Mouse (Mus musculus): ENCODE data around the gene Pygm. TPM values are rescaled to one million over a fixed set of nuclear protein-coding genes. Genes with fewer than 3 reads are reported as not detected.
A peak's percentile ranks its signal among the peaks of the same experiment; 100 is the strongest.

The Pygm gene
- 2.3 and 2.7 TPM in 2 replicates for polyA plus RNA-seq (2016; fragmentation: Nextera tagmentation; extraction: Ambion mirVana)

DNA sequence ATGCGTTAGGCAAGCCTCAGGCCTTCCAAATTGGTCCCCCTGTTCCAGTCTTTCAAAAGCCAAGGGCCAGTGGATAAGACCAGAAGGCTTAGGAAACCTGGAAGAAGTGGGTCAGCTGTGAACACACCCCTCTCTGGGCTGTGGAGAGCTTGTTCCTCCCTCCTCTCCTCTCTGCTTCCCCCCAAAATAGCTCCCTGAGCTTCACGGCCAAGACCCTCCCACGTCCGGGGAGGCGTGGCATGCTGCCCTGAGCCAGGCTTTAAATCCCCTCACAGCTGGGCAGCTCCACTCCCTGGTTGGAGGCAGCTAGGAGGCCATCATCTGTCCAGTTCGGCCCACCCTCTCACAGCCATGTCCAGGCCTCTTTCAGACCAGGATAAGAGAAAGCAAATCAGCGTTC lies at the start of gene Pygm:
TSS of gene Pygm (plus strand) at position 272 of the 400 bp plus-strand sequence.
- H3K9me3 ChIP-seq: no peaks in the 10 kb centered on the region
- H3K27ac ChIP-seq (replicated peaks): peak within 1 kb of the TSS; percentile 54
- 7% methylated on average over 7 of the region's 7 CpGs for WGBS
- H3K27me3 ChIP-seq: 0 out of 2 replicates have a peak, but pooled peaks cover 5% of the 10 kb centered on the region
- no peak within 1 kb of the TSS for H3K4me3 ChIP-seq
- peaks cover 2% of the 10 kb centered on the region for H3K36me3 ChIP-seq
- H3K4me2 ChIP-seq (replicated peaks): no peak within 1 kb of the TSS
- peaks cover 14% of the 10 kb centered on the region for H3K4me1 ChIP-seq
- H3K9ac ChIP-seq (replicated peaks): no peak within 1 kb of the TSS; the same call in 1 of the 2 replicates
- ATAC-seq (ENCODE audit: low FRiP score, low read depth): no peak

DNA sequence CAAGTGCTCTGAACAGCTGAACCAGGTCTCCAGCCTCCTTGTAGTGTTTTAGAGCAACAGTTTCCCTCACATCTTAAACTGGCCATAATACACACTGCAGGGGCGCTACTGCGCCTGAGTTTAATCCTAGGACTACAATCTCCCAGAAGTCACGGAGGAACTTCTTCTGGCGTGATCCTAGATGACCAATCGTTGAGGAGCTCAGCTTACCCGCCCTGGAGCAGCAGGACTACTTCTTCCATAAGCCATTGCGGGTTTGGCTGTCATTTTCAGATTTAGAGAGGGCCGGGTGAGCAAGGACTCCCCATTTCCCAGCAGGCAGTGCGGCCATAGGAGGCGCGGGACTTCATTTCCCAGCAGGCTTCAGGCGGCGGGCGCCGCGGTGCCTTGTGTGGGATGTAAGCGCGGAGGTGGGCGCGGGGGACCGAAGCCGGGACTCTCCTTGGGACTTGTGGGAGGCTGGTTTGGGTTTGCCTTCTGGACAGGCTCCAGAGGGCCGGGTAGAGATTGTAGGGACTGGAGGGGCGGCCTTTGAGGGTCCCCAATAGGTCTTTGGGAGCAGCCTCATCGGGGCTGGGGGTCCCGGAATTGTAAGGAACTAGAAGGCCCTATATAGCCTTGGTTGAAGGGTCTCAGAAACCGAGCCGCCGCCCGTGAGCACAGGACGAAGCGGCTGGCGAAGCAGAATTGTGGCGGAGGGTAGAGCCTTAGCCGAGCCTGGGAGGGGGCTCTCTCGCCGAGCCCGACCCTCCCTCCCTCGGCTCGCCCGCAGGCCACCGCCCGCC lies 49.3 kb upstream of the Pygm start, which contains the start of gene Men1:
TSS of gene Men1 (plus strand) at position 307 of the 785 bp plus-strand sequence.
- no peaks in the 10 kb centered on the region for H3K9me3 ChIP-seq
- H3K4me2 ChIP-seq (replicated peaks): peak within 1 kb of the TSS; percentile 98
- H3K27ac ChIP-seq (replicated peaks): peak within 1 kb of the TSS; percentile 65
- peak; percentile 90 for ATAC-seq (ENCODE audit: low FRiP score, low read depth)
- peaks cover 1% of the 10 kb centered on the region for H3K27me3 ChIP-seq
- peak within 1 kb of the TSS; percentile 90 for H3K9ac ChIP-seq (replicated peaks)
- H3K4me3 ChIP-seq: peak within 1 kb of the TSS; percentile 89
- 0% methylated on average over 41 of the region's 43 CpGs for WGBS
- peaks cover 32% of the 10 kb centered on the region for H3K4me1 ChIP-seq
- H3K36me3 ChIP-seq: peaks cover 31% of the 10 kb centered on the region

DNA sequence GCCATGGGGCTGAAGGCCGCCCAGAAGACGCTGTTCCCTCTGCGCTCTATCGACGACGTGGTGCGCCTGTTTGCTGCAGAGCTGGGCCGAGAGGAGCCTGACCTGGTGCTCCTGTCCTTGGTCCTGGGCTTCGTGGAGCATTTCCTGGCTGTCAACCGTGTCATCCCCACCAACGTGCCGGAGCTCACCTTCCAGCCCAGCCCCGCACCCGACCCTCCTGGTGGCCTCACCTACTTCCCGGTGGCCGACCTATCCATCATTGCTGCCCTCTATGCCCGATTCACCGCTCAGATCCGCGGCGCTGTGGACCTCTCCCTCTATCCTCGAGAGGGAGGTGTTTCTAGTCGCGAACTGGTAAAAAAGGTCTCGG lies 48.8 kb upstream of the Pygm start:
- peaks cover 36% of the 10 kb centered on the region for H3K36me3 ChIP-seq
- ATAC-seq (ENCODE audit: low FRiP score, low read depth): peak; percentile 17
- H3K9me3 ChIP-seq: no peaks in the 10 kb centered on the region
- no peaks in the 10 kb centered on the region; the same call in none of the 2 replicates for H3K27me3 ChIP-seq
- peaks cover 37% of the 10 kb centered on the region for H3K4me1 ChIP-seq
- H3K9ac ChIP-seq (replicated peaks): peak overlapping the region; percentile 90
- peak overlapping the region; percentile 65 for H3K27ac ChIP-seq (replicated peaks)
- peak overlapping the region; percentile 98 for H3K4me2 ChIP-seq (replicated peaks)
- under 1% methylated on average over 25 of the region's 25 CpGs for WGBS
- H3K4me3 ChIP-seq: peak overlapping the region; percentile 89

DNA sequence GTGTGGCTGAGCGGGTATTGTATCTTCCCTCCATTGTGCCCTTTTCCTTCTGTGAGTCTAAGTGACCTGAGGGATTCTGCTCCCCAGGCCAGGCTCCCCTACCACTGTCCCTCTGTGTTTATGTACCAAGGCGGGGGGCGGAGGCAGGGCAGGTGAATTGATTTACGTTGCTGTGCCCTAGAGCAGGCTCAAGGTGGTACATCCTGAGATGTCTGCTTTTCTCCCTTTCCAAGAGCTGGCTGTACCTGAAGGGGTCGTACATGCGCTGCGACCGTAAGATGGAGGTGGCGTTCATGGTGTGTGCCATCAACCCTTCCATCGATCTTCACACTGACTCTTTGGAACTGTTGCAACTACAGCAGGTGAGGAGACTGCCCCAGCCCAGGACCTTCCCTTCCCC lies 47.3 kb upstream of the Pygm start:
- no peak for ATAC-seq (ENCODE audit: low FRiP score, low read depth)
- H3K9me3 ChIP-seq: no peaks in the 10 kb centered on the region
- H3K4me3 ChIP-seq: peak overlapping the region; percentile 89
- H3K36me3 ChIP-seq: peaks cover 38% of the 10 kb centered on the region
- H3K27ac ChIP-seq (replicated peaks): no peak overlapping the region
- peaks cover 42% of the 10 kb centered on the region for H3K4me1 ChIP-seq
- WGBS: 95% methylated on average over 10 of the region's 10 CpGs
- H3K27me3 ChIP-seq: no peaks in the 10 kb centered on the region; the same call in 1 of the 2 replicates
- peak overlapping the region; percentile 90 for H3K9ac ChIP-seq (replicated peaks)
- H3K4me2 ChIP-seq (replicated peaks): peak overlapping the region; percentile 98

DNA sequence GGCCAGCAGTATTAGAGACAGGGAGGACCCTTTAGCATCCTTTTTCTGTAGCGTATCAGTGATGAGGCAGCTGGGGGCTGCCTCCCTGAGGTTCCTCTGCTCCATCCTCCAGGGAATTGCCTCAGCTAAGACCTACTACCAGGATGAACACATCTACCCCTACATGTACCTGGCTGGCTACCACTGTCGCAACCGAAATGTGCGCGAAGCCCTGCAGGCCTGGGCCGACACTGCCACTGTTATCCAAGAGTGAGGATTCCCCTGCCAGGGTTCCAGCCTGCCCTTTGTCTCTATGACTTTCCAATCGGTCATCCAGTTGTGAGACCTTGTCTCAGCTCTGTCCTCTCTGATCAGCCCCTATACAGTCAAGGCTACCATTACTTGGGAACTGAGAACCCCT lies 46.0 kb upstream of the Pygm start:
- no peaks in the 10 kb centered on the region for H3K9me3 ChIP-seq
- peaks cover 42% of the 10 kb centered on the region for H3K4me1 ChIP-seq
- no peak overlapping the region for H3K9ac ChIP-seq (replicated peaks)
- H3K27me3 ChIP-seq: no peaks in the 10 kb centered on the region; the same call in 1 of the 2 replicates
- ATAC-seq (ENCODE audit: low FRiP score, low read depth): no peak
- peaks cover 47% of the 10 kb centered on the region for H3K36me3 ChIP-seq
- 94% methylated on average over 7 of the region's 7 CpGs for WGBS
- H3K4me3 ChIP-seq: no peak overlapping the region
- H3K27ac ChIP-seq (replicated peaks): no peak overlapping the region
- H3K4me2 ChIP-seq (replicated peaks): no peak overlapping the region

DNA sequence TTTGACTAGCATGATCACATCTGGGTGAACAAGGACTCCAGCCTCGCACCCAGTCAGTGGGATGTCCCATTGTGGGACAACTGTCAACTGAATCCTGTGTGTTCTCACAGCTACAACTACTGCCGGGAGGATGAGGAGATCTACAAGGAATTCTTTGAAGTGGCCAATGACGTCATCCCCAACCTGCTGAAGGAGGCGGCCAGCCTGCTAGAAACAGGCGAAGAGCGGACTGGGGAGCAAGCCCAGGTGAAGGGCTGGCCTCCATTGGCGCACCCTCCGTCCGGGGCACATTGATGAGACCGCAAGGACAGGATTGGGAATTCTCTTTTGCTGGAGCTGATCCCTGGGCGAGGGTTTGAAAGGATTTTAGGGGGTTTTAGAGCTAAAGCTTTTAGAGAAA lies 45.5 kb upstream of the Pygm start:
- 93% methylated on average over 11 of the region's 11 CpGs for WGBS
- no peak for ATAC-seq (ENCODE audit: low FRiP score, low read depth)
- Histone ChIP-seq H3K36me3 (peaks cover 52% of the 10 kb centered on the region), H3K9me3 (no peaks in the 10 kb centered on the region), H3K9ac (replicated peaks) (no peak overlapping the region), H3K4me1 (peaks cover 42% of the 10 kb centered on the region), H3K27me3 (no peaks in the 10 kb centered on the region; the same call in 1 of the 2 replicates), H3K4me3 (no peak overlapping the region), H3K4me2 (replicated peaks) (no peak overlapping the region), H3K27ac (replicated peaks) (no peak overlapping the region)

DNA sequence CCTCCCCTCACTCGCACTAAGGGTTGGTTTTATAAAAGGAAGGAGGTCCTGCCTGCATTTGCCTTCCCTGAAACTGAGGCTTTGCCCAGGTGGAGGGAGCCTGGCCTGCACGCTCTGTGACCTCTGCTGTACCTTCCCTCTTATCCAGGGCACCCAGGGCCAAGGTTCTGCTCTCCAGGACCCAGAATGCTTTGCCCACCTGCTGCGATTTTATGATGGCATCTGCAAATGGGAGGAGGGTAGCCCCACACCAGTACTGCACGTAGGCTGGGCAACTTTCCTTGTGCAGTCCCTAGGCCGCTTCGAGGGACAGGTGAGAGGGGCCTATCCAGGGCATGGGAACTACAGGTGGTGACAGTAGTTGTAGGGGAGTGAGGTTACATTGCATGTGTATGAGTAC lies 45.0 kb upstream of the Pygm start:
- no peak overlapping the region for H3K4me3 ChIP-seq
- WGBS: 97% methylated on average over 6 of the region's 6 CpGs
- no peak overlapping the region for H3K9ac ChIP-seq (replicated peaks)
- H3K4me1 ChIP-seq: peaks cover 41% of the 10 kb centered on the region
- no peaks in the 10 kb centered on the region for H3K9me3 ChIP-seq
- ATAC-seq (ENCODE audit: low FRiP score, low read depth): no peak
- H3K36me3 ChIP-seq: peaks cover 52% of the 10 kb centered on the region
- H3K27ac ChIP-seq (replicated peaks): no peak overlapping the region
- no peaks in the 10 kb centered on the region; the same call in 1 of the 2 replicates for H3K27me3 ChIP-seq
- H3K4me2 ChIP-seq (replicated peaks): no peak overlapping the region

DNA sequence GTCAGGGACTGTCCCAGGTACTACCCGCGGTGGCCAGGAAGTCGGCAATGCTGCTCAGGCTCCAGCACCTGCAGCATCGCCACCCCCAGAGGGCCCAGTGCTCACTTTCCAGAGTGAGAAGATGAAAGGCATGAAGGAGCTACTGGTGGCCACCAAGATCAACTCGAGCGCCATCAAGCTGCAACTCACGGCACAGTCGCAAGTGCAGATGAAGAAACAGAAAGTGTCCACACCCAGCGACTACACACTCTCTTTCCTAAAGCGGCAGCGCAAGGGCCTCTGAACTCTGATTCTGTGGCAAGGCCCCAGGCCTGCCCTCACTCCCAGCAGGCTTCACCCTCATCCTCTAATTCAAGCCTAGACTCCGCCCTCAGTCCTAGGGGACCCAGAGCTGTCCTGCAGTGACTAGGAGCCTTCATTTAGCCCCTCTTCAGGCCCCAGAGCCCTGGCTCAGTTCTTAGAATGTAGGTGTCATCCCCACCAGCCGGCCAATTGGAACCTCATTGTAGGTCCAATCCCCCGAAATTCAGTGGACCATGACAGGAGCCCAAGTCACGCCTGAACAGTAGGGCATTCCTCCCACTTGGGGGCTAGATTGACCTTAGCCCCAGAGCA lies 44.2 kb upstream of the Pygm start:
- peaks cover 37% of the 10 kb centered on the region for H3K4me1 ChIP-seq

DNA sequence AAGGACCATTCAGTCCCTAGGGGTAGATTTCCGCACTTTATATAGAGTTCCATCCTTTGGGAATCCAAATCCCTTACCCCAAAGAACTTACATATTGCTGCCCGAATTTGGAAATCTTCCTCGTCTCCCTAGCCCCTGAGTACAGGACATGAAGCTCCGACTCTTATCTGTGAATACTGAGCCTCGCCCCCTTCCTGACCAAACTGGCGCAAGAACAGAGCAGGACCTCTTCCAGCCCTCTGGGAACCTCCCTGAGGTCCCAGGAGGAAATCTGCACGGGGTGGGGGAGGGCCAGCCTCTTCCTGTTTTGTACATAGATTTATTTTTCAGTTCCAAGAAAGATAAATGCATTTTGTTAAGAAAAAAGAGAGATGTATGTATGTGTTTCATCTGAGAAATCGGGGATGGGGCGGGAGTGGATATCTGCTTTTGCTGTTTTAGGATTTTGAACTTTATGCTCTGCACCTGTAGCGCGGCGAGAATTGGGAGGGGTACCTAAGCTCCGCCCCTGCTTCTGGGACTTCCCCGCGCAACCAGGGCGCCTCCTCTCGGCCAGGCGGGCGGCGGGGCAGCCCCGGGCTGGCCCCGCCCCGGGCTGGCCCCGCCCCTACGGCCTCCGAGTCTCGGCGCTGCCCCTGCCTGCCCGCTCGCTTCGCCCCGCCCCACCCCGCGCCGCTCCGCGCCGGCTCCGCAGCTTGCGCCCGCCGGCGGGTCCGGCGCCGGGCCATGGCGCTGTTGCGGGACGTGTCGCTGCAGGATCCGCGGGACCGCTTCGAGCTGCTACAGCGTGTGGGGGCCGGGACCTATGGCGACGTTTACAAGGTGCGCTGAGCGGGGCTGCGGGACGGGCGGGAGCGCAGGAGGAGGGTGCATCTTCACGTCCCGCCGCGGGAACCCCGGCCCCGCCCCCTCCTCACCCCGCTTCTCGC lies 43.4 kb upstream of the Pygm start, which contains the start of gene Map4k2:
TSS of gene Map4k2 (plus strand) at position 612 of the 929 bp plus-strand sequence.
- H3K4me1 ChIP-seq: peaks cover 34% of the 10 kb centered on the region

More for the DNA sequence above, 44.2 kb upstream of the Pygm start:
- no peak for ATAC-seq (ENCODE audit: low FRiP score, low read depth)
- H3K27me3 ChIP-seq: no peaks in the 10 kb centered on the region; the same call in 1 of the 2 replicates
- no peak overlapping the region for H3K4me3 ChIP-seq
- H3K4me2 ChIP-seq (replicated peaks): no peak overlapping the region
- no peak overlapping the region for H3K27ac ChIP-seq (replicated peaks)
- WGBS: 65% methylated on average over 15 of the region's 15 CpGs
- H3K36me3 ChIP-seq: peaks cover 53% of the 10 kb centered on the region
- H3K9me3 ChIP-seq: no peaks in the 10 kb centered on the region
- no peak overlapping the region; the same call in 1 of the 2 replicates for H3K9ac ChIP-seq (replicated peaks)

DNA sequence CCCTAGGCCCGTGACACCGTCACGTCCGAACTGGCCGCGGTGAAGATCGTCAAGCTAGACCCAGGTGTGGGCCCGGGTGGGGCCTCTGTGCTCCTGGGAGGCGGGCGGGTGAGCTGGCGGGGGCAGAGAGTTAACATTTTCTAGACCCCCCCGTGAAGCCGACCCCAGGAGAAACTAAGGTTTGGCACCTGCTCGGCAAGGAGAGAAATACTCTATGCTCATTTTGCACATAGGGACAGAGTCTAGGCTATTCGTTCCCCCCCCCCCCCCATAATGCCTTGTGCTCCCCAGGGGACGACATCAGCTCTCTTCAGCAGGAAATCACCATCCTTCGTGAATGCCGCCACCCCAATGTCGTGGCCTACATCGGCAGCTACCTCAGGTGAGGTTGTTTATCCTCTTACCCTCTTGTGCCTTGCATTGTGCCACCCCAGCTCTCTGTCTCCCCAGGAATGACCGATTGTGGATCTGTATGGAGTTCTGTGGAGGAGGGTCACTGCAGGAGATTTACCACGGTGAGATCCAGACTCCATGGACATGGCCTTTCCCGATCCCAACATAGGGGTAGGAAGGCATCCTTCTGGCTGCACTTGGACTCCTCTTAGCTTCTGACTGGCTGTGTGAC lies 42.6 kb upstream of the Pygm start:
- Histone ChIP-seq H3K4me1 (peaks cover 26% of the 10 kb centered on the region), H3K36me3 (peaks cover 69% of the 10 kb centered on the region), H3K27me3 (no peaks in the 10 kb centered on the region; the same call in 1 of the 2 replicates), H3K4me2 (replicated peaks) (peak overlapping the region; percentile 92), H3K27ac (replicated peaks) (peak overlapping the region; percentile 35; the same call in 1 of the 2 replicates), H3K9me3 (no peaks in the 10 kb centered on the region), H3K9ac (replicated peaks) (peak overlapping the region; percentile 77), H3K4me3 (peak overlapping the region; percentile 60)
- 12% methylated on average over 23 of the region's 23 CpGs for whole genome bisulfite sequencing
- no peak for ATAC-seq (ENCODE audit: low FRiP score, low read depth)

More for the DNA sequence above, 43.4 kb upstream of the Pygm start, which contains the start of gene Map4k2:
- peak; percentile 74 for ATAC-seq (ENCODE audit: low FRiP score, low read depth)
- peak within 1 kb of the TSS; percentile 77 for H3K9ac ChIP-seq (replicated peaks)
- H3K27me3 ChIP-seq: no peaks in the 10 kb centered on the region; the same call in 1 of the 2 replicates
- H3K27ac ChIP-seq (replicated peaks): peak within 1 kb of the TSS; percentile 35; the same call in 1 of the 2 replicates
- peaks cover 61% of the 10 kb centered on the region for H3K36me3 ChIP-seq
- WGBS: 9% methylated on average over 57 of the region's 72 CpGs
- no peaks in the 10 kb centered on the region for H3K9me3 ChIP-seq
- peak within 1 kb of the TSS; percentile 60 for H3K4me3 ChIP-seq
- H3K4me2 ChIP-seq (replicated peaks): peak within 1 kb of the TSS; percentile 92
